Mouse (Mus musculus): Measurements from ENCODE around the gene Clip1. TPM values are rescaled to one million over a fixed set of nuclear protein-coding genes. Genes with fewer than 3 reads are reported as not detected.
A peak's percentile ranks its signal among the peaks of the same experiment; 100 is the strongest.

The Clip1 gene
- total and polyA plus RNA-seq, 2 experiments from 2014 or later, result 58.0 to 68.6 TPM

GRCm38 (mm10) chr5:123683377-123684220 lies 819 bp downstream of the Clip1 start:
- H3K27me3 ChIP-seq (ENCODE audit: insufficient read depth, low read length), result no peaks in the 10 kb centered on the region
- peak overlapping the region; percentile 99 for H3K27ac ChIP-seq
- no peak for TF ChIP-seq CTCF (IDR thresholded peaks at IDR 0.05; ENCODE audit: low read depth)
- H3K4me3 ChIP-seq (ENCODE audit: low read length), result peak overlapping the region; percentile 96
- no peaks in the 10 kb centered on the region for H3K36me3 ChIP-seq (ENCODE audit: insufficient read depth, low read length)
- peak; percentile 58 for ATAC-seq
- peak overlapping the region; percentile 96 for H3K9ac ChIP-seq (replicated peaks; ENCODE audit: low read length)
- DNase-seq (ENCODE audit: low spot score), result peak; percentile 62
- H3K4me2 ChIP-seq (ENCODE audit: low read depth, low read length), result peak overlapping the region; percentile 76
- 0 out of 2 replicates have a peak, but pooled peaks cover 2% of the 10 kb centered on the region for H3K4me1 ChIP-seq (ENCODE audit: insufficient read depth, low read length)
- under 1% methylated on average over 64 of the region's 92 CpGs for WGBS
- no peaks in the 10 kb centered on the region for H3K9me3 ChIP-seq (ENCODE audit: low read length)

- ATAC-seq (no peak), DNase-seq (ENCODE audit: low spot score) (peak; percentile 59)
- 3% methylated on average over 6 of the region's 6 CpGs for WGBS
- Histone ChIP-seq H3K27me3 (ENCODE audit: insufficient read depth, low read length) (no peaks in the 10 kb centered on the region), H3K9me3 (ENCODE audit: low read length) (no peaks in the 10 kb centered on the region), H3K4me2 (ENCODE audit: low read depth, low read length) (peak overlapping the region; percentile 76), H3K4me3 (ENCODE audit: low read length) (peak overlapping the region; percentile 96), H3K4me1 (ENCODE audit: insufficient read depth, low read length) (0 out of 2 replicates have a peak, but pooled peaks cover 2% of the 10 kb centered on the region), H3K9ac (replicated peaks; ENCODE audit: low read length) (peak overlapping the region; percentile 96), H3K27ac (peak overlapping the region; percentile 99; the same call in 1 of the 2 replicates), H3K36me3 (ENCODE audit: insufficient read depth, low read length) (no peaks in the 10 kb centered on the region)
- TF ChIP-seq CTCF (IDR thresholded peaks at IDR 0.05; ENCODE audit: low read depth), result no peak
These were observed 1.4 kb downstream of the Clip1 start for GRCm38 (mm10) chr5:123683043-123683376.

GRCm38 (mm10) chr5:123682372-123682771 lies 2.0 kb downstream of the Clip1 start:
- no peak for ATAC-seq
- Histone ChIP-seq H3K4me1 (ENCODE audit: insufficient read depth, low read length) (0 out of 2 replicates have a peak, but pooled peaks cover 2% of the 10 kb centered on the region), H3K27ac (no peak overlapping the region), H3K36me3 (ENCODE audit: insufficient read depth, low read length) (no peaks in the 10 kb centered on the region), H3K9ac (replicated peaks; ENCODE audit: low read length) (0 out of 2 replicates have a peak overlapping the region, but pooled peaks have one; percentile 96), H3K4me2 (ENCODE audit: low read depth, low read length) (peak overlapping the region; percentile 76), H3K4me3 (ENCODE audit: low read length) (peak overlapping the region; percentile 96), H3K27me3 (ENCODE audit: insufficient read depth, low read length) (no peaks in the 10 kb centered on the region), H3K9me3 (ENCODE audit: low read length) (no peaks in the 10 kb centered on the region)
- DNase-seq (ENCODE audit: low spot score), result no peak
- no peak for TF ChIP-seq CTCF (IDR thresholded peaks at IDR 0.05; ENCODE audit: low read depth)
- 40% methylated on average over 4 of the region's 4 CpGs for WGBS

GRCm38 (mm10) chr5:123679546-123680263 lies 4.7 kb downstream of the Clip1 start:
- DNase-seq (ENCODE audit: low spot score) (peak; percentile 63), ATAC-seq (no peak)
- 0 out of 2 replicates have a peak, but pooled peaks cover 2% of the 10 kb centered on the region for H3K4me1 ChIP-seq (ENCODE audit: insufficient read depth, low read length)
- TF ChIP-seq CTCF (IDR thresholded peaks at IDR 0.05; ENCODE audit: low read depth), result no peak
- no peak overlapping the region for H3K9ac ChIP-seq (replicated peaks; ENCODE audit: low read length)
- WGBS, result 22% methylated on average over 5 of the region's 5 CpGs
- H3K36me3 ChIP-seq (ENCODE audit: insufficient read depth, low read length), result no peaks in the 10 kb centered on the region
- no peaks in the 10 kb centered on the region for H3K27me3 ChIP-seq (ENCODE audit: insufficient read depth, low read length)
- H3K27ac ChIP-seq, result no peak overlapping the region
- no peak overlapping the region for H3K4me3 ChIP-seq (ENCODE audit: low read length)
- 0 out of 2 replicates have a peak overlapping the region, but pooled peaks have one; percentile 13 for H3K4me2 ChIP-seq (ENCODE audit: low read depth, low read length)
- no peaks in the 10 kb centered on the region for H3K9me3 ChIP-seq (ENCODE audit: low read length)

- Histone ChIP-seq H3K4me2 (ENCODE audit: low read depth, low read length) (no peak overlapping the region), H3K27ac (no peak overlapping the region), H3K36me3 (ENCODE audit: insufficient read depth, low read length) (no peaks in the 10 kb centered on the region), H3K9ac (replicated peaks; ENCODE audit: low read length) (no peak overlapping the region), H3K27me3 (ENCODE audit: insufficient read depth, low read length) (no peaks in the 10 kb centered on the region), H3K4me1 (ENCODE audit: insufficient read depth, low read length) (0 out of 2 replicates have a peak, but pooled peaks cover 2% of the 10 kb centered on the region), H3K9me3 (ENCODE audit: low read length) (no peaks in the 10 kb centered on the region), H3K4me3 (ENCODE audit: low read length) (no peak overlapping the region)
- ATAC-seq (no peak), DNase-seq (ENCODE audit: low spot score) (no peak)
- no peak for TF ChIP-seq CTCF (IDR thresholded peaks at IDR 0.05; ENCODE audit: low read depth)
- WGBS, result 64% methylated on average over 3 of the region's 3 CpGs
These were observed 5.3 kb downstream of the Clip1 start for GRCm38 (mm10) chr5:123679106-123679505.

- WGBS, result 83% methylated on average over 9 of the region's 9 CpGs
- H3K9me3 ChIP-seq (ENCODE audit: low read length), result no peaks in the 10 kb centered on the region
- no peak overlapping the region for H3K9ac ChIP-seq (replicated peaks; ENCODE audit: low read length)
- DNase-seq (ENCODE audit: low spot score) (no peak), ATAC-seq (no peak)
- TF ChIP-seq CTCF (IDR thresholded peaks at IDR 0.05; ENCODE audit: low read depth), result no peak
- peaks cover 2% of the 10 kb centered on the region; the same call in 1 of the 2 replicates for H3K4me1 ChIP-seq (ENCODE audit: insufficient read depth, low read length)
- no peak overlapping the region for H3K4me3 ChIP-seq (ENCODE audit: low read length)
- H3K27me3 ChIP-seq (ENCODE audit: insufficient read depth, low read length), result no peaks in the 10 kb centered on the region
- no peaks in the 10 kb centered on the region for H3K36me3 ChIP-seq (ENCODE audit: insufficient read depth, low read length)
- H3K4me2 ChIP-seq (ENCODE audit: low read depth, low read length), result no peak overlapping the region
- no peak overlapping the region for H3K27ac ChIP-seq
These were observed 8.7 kb downstream of the Clip1 start for GRCm38 (mm10) chr5:123675717-123676116.

Measured in hindbrain, postnatal 0 days (tissue).